Mouse (Mus musculus): ENCODE measurements around the gene Best1.
A peak's percentile ranks its signal among the peaks of the same experiment; 100 is the strongest.

DNA sequence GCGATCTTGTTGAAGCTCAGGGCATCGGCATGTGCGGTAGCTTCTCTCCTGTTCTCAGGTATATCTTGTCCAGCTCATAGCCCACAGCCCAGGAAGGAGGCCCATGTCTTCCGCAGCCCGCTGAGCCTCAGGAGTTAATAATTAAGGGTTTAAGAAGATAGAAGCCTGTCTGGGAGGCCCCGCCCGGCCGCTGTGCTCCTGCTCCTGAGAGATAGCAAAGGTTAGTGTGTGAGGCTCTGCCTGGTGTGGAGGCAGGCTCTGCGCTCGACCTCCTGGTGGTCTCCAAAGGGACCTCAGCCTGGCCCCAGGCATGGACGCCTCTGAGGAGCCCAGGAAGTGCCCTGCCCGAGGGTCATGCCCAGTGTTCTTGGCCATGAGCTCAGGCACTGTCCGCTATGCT lies 13.4 kb upstream of the Best1 start:
- TF ChIP-seq TAL1 (IDR thresholded peaks at IDR 0.05; ENCODE audit: low read length) (peak; percentile 89), GATA1 (IDR thresholded peaks at IDR 0.05; ENCODE audit: low read length) (peak; percentile 77)
